Mouse (Mus musculus) layer of hippocampus, postnatal 36 days (tissue): Measurements from ENCODE around the gene Ehbp1. TPM values are rescaled to one million over a fixed set of nuclear protein-coding genes. Genes with fewer than 3 reads are reported as not detected.

Experiments
- DNase-seq, 2 experiments: peaks; one replicate each; pipeline ENCODE4 v3.0.0; 2022
- total RNA-seq, 2 experiments: library from RNA; stranded (reverse); gene quantifications; 2 replicates each; pipeline ENCODE4 v1.2.3; 2021

Ehbp1 gene
- total RNA-seq, 2 experiments from 2014 or later, result 45.5 to 53.6 TPM

- no peak for DNase-seq
These were observed 145.3 kb downstream of the Ehbp1 start for GRCm38 (mm10) chr11:22196776-22197175.

GRCm38 (mm10) chr11:22194607-22195006 is 147.5 kb downstream of the Ehbp1 start:
- DNase-seq, result no peak

- no peak for DNase-seq
These were observed 151.5 kb downstream of the Ehbp1 start for GRCm38 (mm10) chr11:22190576-22190975.

DNA sequence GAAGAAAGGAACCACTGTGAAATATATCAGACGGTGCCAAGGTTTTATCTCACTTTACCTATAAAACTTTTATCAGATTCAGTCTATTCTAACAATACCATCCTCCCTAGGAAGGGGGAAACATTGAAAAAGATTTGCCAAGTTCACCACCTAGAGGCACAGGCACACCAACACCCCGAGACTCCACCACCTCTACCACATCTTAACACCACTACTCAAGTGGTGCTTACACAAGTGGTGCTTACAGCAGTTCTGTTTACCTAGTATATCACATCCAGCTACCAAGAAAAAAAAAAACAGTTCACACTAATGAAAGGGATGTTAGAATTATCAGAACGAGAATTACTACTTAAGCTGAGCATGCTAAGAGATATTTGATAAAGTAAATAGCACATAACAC is 152.1 kb downstream of the Ehbp1 start:
- DNase-seq, result no peak

DNA sequence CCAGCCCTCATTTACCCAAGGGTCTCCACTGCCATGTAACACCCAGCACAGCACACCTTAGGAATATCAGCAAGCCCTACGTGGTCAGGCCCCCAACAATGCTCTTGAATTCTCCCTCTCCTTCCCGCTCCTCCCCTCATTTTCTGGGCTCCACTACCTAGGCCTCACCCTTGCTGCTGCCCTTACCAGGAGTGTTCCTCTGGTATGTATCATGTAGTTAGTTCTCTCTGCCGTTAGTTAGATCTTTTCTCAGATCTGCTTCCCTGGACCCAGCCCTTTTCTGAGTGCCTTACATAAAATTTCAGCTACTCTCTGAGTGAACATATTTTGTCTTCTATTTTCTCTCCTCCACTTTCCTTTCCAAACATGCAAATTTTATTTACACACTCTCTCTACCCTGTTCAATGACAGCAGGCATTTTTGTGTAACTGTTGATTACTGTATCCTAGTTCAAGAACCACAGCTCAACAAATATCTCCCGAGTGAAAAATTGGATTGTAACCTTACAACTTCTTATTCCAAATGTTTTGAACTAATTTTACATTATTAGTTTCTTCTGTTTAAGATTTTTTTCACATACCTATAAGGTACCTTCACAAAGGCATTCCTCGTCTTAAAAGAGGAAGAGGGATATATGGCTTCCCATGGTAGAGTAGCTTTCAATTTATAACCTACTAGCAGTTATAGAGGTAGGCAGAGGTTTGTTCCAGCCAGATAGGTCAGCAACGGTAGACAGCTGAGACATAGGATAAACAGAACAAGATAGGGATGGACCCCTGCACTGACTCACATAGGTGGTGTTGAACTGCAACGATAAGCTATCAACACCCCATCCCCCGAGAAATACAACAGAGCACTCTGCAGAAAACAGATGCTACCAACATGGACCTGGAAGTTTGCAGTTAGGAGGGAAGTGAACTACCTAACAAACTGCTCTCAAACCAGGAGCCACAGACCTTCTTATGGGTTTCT is 160.3 kb downstream of the Ehbp1 start:
- DNase-seq, result no peak

- DNase-seq, result no peak
These were observed 161.9 kb downstream of the Ehbp1 start for GRCm38 (mm10) chr11:22180146-22180545.

DNA sequence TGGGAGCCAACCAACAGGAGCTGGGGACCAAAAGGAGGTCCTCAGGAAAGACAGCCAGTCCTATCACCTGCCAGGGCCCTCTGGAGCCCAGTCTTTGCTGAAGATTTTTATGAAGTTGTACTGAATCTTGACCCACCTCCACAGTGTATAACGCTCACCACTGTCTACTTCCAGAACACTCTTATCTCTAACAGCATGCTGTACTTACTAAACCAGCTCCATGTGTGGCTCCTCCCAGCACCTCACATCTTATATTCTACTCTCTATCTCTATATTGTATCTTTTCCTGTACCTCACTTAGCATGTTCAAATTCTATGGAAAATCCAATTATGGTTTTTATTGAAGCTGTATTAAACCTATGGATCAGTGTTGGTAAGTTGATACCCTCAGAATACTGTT is 163.5 kb downstream of the Ehbp1 start:
- no peak for DNase-seq

DNA sequence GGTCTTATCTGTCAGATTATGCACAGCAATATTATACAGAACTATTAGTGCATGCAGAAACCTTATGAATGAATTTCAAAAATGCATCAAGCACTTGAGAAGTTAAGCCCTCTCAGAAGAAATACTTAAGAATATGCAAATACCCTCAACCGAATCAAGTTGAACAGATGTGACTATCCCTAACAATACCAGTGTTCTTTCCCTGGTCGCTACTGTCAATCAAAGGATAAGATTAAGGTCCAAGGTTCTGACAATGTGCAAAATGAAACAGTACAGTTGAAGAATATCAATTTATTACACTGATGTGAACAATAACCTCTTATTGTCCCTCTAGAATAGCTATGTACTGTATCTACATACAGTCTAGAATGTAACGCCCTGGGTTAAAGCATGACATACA is 167.8 kb downstream of the Ehbp1 start:
- DNase-seq, result no peak

GRCm38 (mm10) chr11:22170962-22171638 is 171.0 kb downstream of the Ehbp1 start:
- no peak for DNase-seq

DNA sequence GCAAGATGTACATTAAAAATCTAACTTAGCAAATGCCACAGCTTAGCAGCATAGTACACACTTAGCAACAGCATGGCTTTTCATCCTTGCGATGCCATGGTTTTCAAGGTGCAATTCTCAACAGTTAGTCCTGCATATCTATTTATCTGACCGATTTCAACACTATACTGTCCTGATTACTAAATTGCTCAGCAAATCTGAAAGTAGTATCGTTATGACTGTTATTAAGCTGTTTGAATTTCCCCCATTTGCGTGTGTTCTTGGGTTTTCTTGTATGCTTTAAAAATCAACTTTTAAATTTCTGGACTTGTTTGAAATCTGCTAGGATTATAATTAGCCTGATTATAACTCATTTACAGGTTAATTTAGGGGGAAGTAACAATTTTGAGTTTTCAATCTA is 184.2 kb downstream of the Ehbp1 start:
- DNase-seq, result no peak

GRCm38 (mm10) chr11:22156182-22156581 is 185.9 kb downstream of the Ehbp1 start:
- no peak for DNase-seq

DNA sequence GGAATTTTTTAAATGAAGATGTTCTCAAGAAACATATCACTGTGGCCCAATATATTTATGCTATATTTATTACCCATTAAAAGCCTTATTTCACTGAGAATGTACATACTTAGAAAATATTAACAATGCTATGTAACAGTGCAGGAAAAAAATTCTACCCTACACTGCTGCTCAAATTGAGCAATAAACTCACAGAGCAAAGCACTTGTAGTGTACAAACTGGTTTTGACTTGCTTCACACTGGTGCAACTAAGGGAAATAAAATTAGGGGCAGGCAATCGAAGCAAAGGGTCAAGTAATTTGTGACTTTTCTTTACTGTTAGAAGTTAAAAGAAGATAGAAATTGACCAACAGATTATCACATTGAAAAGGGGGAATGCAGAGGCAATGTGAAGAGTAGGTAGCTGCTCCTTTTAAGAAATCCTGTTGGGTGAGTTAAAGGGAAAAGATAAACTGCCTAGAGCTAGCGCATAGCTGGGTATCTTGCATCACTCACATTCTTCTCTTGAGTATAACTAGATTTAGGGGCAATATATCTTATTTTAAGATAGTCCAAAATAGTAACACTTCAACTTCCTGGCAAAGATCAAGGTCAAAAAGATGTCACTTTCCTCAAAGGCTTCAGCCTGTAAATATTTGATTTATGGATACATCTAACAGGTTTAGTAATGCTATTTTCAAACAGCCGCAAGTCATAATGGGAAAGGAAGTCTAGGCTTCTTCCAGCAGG is 186.6 kb downstream of the Ehbp1 start:
- DNase-seq, result no peak

GRCm38 (mm10) chr11:22154501-22155294 is 187.4 kb downstream of the Ehbp1 start:
- DNase-seq, result no peak

DNA sequence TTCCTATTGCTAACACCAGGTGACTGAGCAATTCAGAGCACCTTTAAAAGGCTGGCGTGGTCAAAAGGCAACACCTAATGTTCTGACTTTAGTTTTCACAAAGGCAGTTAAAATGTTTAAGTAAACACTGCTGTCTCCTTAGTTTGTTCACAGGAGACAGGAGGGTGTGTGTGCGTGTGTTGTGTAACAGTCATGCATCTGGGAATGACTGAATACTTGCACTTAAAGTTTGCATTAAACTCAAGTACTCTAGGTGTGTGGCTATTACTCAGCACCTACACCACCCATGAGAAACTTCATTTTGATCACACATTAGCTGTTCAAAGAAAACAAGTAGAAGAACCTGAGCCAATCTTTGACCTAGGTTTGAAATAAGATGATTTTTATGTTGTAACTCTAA is 201.4 kb downstream of the Ehbp1 start:
- DNase-seq, result no peak

- DNase-seq, result no peak
These were observed 203.6 kb downstream of the Ehbp1 start for GRCm38 (mm10) chr11:22138466-22138865.

DNA sequence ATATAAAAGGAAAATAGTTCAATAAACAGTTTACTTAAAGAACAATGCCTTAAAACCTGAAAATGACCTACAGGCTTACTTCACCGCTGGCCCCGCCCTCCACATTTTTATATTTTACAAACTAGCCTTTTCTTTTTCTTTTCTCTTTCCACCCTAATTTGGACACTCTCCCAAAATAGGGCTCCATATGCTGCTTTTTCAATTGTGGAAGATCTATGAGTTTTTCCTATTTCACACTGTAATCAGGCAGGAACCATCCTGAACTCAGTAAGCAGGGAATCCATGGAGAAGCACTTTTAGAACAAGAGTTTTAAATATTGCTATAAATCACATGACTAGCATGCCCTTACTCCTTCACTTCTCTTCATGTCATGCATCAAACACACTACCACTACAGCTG is 216.9 kb downstream of the Ehbp1 start:
- no peak for DNase-seq

DNA sequence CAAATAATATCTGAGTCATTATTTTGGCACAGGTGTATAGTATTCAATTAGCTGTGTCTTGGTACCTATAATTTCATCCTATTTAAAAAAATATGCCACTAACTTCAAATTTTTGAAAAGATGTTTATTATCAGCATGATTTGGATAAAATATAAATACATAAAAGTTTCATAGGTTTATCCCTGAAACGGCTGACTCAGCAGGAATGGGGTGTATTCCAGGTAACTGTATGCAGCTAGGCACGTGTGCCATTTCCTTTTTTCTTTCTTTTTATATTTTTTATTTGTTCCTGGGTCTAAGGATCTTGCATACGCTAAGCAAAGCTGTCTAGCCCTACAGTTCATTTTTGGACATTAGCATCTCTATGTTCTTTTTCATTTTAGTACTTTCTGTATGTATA is 223.2 kb downstream of the Ehbp1 start:
- no peak for DNase-seq

- DNase-seq, result no peak
These were observed 229.9 kb downstream of the Ehbp1 start for GRCm38 (mm10) chr11:22112161-22112560.

- DNase-seq, result no peak
These were observed 252.7 kb downstream of the Ehbp1 start for GRCm38 (mm10) chr11:22089346-22089745.

GRCm38 (mm10) chr11:22063352-22063751 is 278.7 kb downstream of the Ehbp1 start:
- no peak for DNase-seq

GRCm38 (mm10) chr11:22061660-22062059 is 280.4 kb downstream of the Ehbp1 start:
- DNase-seq, result no peak

DNA sequence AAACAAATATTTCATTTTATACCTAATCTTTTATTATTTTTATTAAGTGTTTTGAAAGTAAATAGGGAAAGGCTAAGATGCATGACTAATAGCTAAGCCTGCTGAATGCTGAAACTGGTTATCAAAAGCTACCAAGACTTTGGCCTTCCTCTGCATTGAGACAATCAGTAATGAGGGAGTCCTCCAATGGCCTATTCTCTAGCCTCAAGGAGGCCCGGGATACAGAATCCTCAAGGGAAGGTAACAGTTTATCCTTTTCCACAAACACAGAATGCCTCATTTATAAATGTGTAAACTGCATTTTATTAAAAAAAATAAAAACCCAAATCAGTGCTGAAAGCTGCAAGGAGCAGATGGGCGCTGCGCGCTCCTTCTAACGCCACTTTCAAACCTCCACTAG is 284.6 kb downstream of the Ehbp1 start:
- DNase-seq, result no peak
